Mouse (Mus musculus) kidney, adult 9 months (tissue): ENCODE measurements around the gene Stmn1.

Source experiments
- DNase-seq: peaks from one replicate; pipeline ENCODE4 v3.0.0; 2022

Gene Stmn1

GRCm38 (mm10) chr4:134460277-134460676, 7.8 kb upstream of the Stmn1 start:
- no peak for DNase-seq

- DNase-seq, result no peak
Measured at GRCm38 (mm10) chr4:134461252-134461651, 6.9 kb upstream of the Stmn1 start.

GRCm38 (mm10) chr4:134465789-134466188, 2.3 kb upstream of the Stmn1 start:
- no peak for DNase-seq

- DNase-seq, result no peak
Measured at GRCm38 (mm10) chr4:134466381-134467262, 1.5 kb upstream of the Stmn1 start.

GRCm38 (mm10) chr4:134467435-134468214, 495 bp upstream of the Stmn1 start:
- no peak for DNase-seq

- DNase-seq, result peak; percentile 93
Measured at GRCm38 (mm10) chr4:134468578-134469266, 602 bp downstream of the Stmn1 start.

- DNase-seq, result no peak
Measured at GRCm38 (mm10) chr4:134469341-134469796, 1.2 kb downstream of the Stmn1 start.

- no peak for DNase-seq
Measured at GRCm38 (mm10) chr4:134469985-134470384, 1.9 kb downstream of the Stmn1 start.

- no peak for DNase-seq
Measured at GRCm38 (mm10) chr4:134471469-134471868, 3.3 kb downstream of the Stmn1 start.

- no peak for DNase-seq
Measured at GRCm38 (mm10) chr4:134473764-134474163, 5.6 kb downstream of the Stmn1 start.

- DNase-seq, result no peak
Measured at GRCm38 (mm10) chr4:134474240-134474639, 6.1 kb downstream of the Stmn1 start.

- no peak for DNase-seq
Measured at GRCm38 (mm10) chr4:134476899-134477298, 8.8 kb downstream of the Stmn1 start.

- peak; percentile 93 for DNase-seq
Measured at GRCm38 (mm10) chr4:134478031-134478430, 9.9 kb downstream of the Stmn1 start.

- no peak for DNase-seq
Measured at GRCm38 (mm10) chr4:134479839-134480238, 11.7 kb downstream of the Stmn1 start.

GRCm38 (mm10) chr4:134480864-134481263, 12.7 kb downstream of the Stmn1 start:
- peak; percentile 83 for DNase-seq

- no peak for DNase-seq
Measured at GRCm38 (mm10) chr4:134481270-134481669, 13.2 kb downstream of the Stmn1 start.

GRCm38 (mm10) chr4:134482442-134482841, 14.3 kb downstream of the Stmn1 start:
- no peak for DNase-seq

- DNase-seq, result no peak
Measured at GRCm38 (mm10) chr4:134483078-134483688, 15.1 kb downstream of the Stmn1 start.

GRCm38 (mm10) chr4:134483696-134484095, 15.6 kb downstream of the Stmn1 start:
- DNase-seq, result no peak

- DNase-seq, result no peak
Measured at GRCm38 (mm10) chr4:134484231-134484630, 16.1 kb downstream of the Stmn1 start.

- peak; percentile 92 for DNase-seq
Measured at GRCm38 (mm10) chr4:134485151-134485900, 17.2 kb downstream of the Stmn1 start.

- DNase-seq, result no peak
Measured at GRCm38 (mm10) chr4:134488211-134488610, 20.1 kb downstream of the Stmn1 start.
